Mouse (Mus musculus): ENCODE measurements around the gene Ldb1. TPM values are rescaled to one million over a fixed set of nuclear protein-coding genes. Genes with fewer than 3 reads are reported as not detected.

Ldb1 gene
- polyA plus RNA-seq, 1 experiment from 2014 or later = 93.0 TPM

Other genes with a start within 250 kb of the Ldb1 start
- gene Kcnip2, start 229.2 kb downstream of the Ldb1 start, polyA plus RNA-seq (2014; fragmentation: Nextera tagmentation; extraction: Ambion mirVana) = 2.3 and 4.4 TPM in 2 replicates
- 16.7 and 17.9 TPM in 2 replicates for gene Armh3, start 46.7 kb downstream of the Ldb1 start, polyA plus RNA-seq (2014; fragmentation: Nextera tagmentation; extraction: Ambion mirVana)
- 2.6 and 2.9 TPM in 2 replicates for gene Hps6, start 41.7 kb downstream of the Ldb1 start, polyA plus RNA-seq (2014; fragmentation: Nextera tagmentation; extraction: Ambion mirVana)
- 42.2 and 46.1 TPM in 2 replicates for gene Pprc1, start 328 bp downstream of the Ldb1 start, polyA plus RNA-seq (2014; fragmentation: Nextera tagmentation; extraction: Ambion mirVana)
- gene Nolc1, start 30.6 kb upstream of the Ldb1 start, polyA plus RNA-seq (2014; fragmentation: Nextera tagmentation; extraction: Ambion mirVana) = 103 and 112 TPM in 2 replicates
- 0.20 TPM in 2 replicates for gene Elovl3, start 86.7 kb upstream of the Ldb1 start, polyA plus RNA-seq (2014; fragmentation: Nextera tagmentation; extraction: Ambion mirVana)
- gene Pitx3, start 103.1 kb upstream of the Ldb1 start, polyA plus RNA-seq (2014; fragmentation: Nextera tagmentation; extraction: Ambion mirVana) = 2.2 and 4.5 TPM in 2 replicates
- 43.3 and 52.0 TPM in 2 replicates for gene Gbf1, start 107.3 kb upstream of the Ldb1 start, polyA plus RNA-seq (2014; fragmentation: Nextera tagmentation; extraction: Ambion mirVana)

Measured in neural tube, embryonic 11.5 days (tissue).